Mouse (Mus musculus): ENCODE data around the gene Cabp4. TPM values are rescaled to one million over a fixed set of nuclear protein-coding genes. Genes with fewer than 3 reads are reported as not detected.

The Cabp4 gene
- polyA plus RNA-seq, 1 experiment from 2014 or later: not detected

GRCm38 (mm10) chr19:4184976-4185975 is 41.4 kb upstream of the Cabp4 start:
- Histone ChIP-seq H3K9me3 (ENCODE audit: control insufficient read depth, low read depth, low read length) (no peaks in the 10 kb centered on the region), H3K4me2 (replicated peaks; ENCODE audit: low read depth, low read length) (no peak overlapping the region), H3K9ac (replicated peaks; ENCODE audit: low read depth, low read length) (no peak overlapping the region), H3K4me1 (ENCODE audit: control insufficient read depth, insufficient read depth, low read length) (peaks cover 9% of the 10 kb centered on the region), H3K4me3 (ENCODE audit: low read depth, low read length) (no peak overlapping the region), H3K27me3 (ENCODE audit: control insufficient read depth, insufficient read depth, low read length) (no peaks in the 10 kb centered on the region), H3K27ac (ENCODE audit: low read length) (peak overlapping the region; percentile 44; the same call in 1 of the 2 replicates), H3K36me3 (ENCODE audit: control insufficient read depth, insufficient read depth, low read length) (no peaks in the 10 kb centered on the region)
- ATAC-seq (ENCODE audit: insufficient number of reproducible peaks, insufficient read depth, low FRiP score, low read depth): 0 out of 2 replicates have a peak, but pooled peaks have one; percentile 49
- WGBS: 42% methylated on average over 15 of the region's 15 CpGs

DNA sequence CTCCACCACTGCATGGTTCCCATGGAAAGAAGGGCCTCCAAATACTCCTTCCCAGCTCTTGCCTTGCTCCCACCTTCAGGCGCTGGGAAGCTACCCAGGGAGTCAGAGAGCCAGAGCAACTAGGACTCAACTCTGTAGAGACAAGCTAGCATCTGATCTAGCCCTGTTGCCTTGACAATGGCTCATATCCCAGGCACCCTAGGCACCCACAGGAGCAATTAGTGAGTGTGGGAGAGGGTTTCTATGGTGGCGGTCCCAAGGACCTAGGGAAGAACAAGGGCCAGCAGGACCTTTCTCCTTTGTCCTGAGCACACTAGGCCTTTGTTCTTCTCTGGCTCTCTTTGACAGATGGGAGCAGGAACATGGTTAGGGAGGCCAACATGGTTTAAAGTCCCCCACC is 39.9 kb upstream of the Cabp4 start:
- no peak for ATAC-seq (ENCODE audit: insufficient number of reproducible peaks, insufficient read depth, low FRiP score, low read depth)
- 83% methylated on average over 2 of the region's 2 CpGs for WGBS
- no peaks in the 10 kb centered on the region for H3K27me3 ChIP-seq (ENCODE audit: control insufficient read depth, insufficient read depth, low read length)

GRCm38 (mm10) chr19:4181892-4182291 is 38.1 kb upstream of the Cabp4 start:
- no peak for ATAC-seq (ENCODE audit: insufficient number of reproducible peaks, insufficient read depth, low FRiP score, low read depth)
- no peak overlapping the region for H3K27ac ChIP-seq (ENCODE audit: low read length)
- no peak overlapping the region for H3K9ac ChIP-seq (replicated peaks; ENCODE audit: low read depth, low read length)
- H3K4me2 ChIP-seq (replicated peaks; ENCODE audit: low read depth, low read length): no peak overlapping the region
- H3K4me3 ChIP-seq (ENCODE audit: low read depth, low read length): no peak overlapping the region
- H3K27me3 ChIP-seq (ENCODE audit: control insufficient read depth, insufficient read depth, low read length): no peaks in the 10 kb centered on the region
- WGBS: 37% methylated on average over 3 of the region's 3 CpGs
- H3K4me1 ChIP-seq (ENCODE audit: control insufficient read depth, insufficient read depth, low read length): peaks cover 9% of the 10 kb centered on the region
- no peaks in the 10 kb centered on the region for H3K36me3 ChIP-seq (ENCODE audit: control insufficient read depth, insufficient read depth, low read length)
- no peaks in the 10 kb centered on the region for H3K9me3 ChIP-seq (ENCODE audit: control insufficient read depth, low read depth, low read length)

More for the DNA sequence above, 39.9 kb upstream of the Cabp4 start:
- Histone ChIP-seq H3K9ac (replicated peaks; ENCODE audit: low read depth, low read length) (no peak overlapping the region), H3K4me3 (ENCODE audit: low read depth, low read length) (no peak overlapping the region), H3K4me1 (ENCODE audit: control insufficient read depth, insufficient read depth, low read length) (peaks cover 9% of the 10 kb centered on the region), H3K27ac (ENCODE audit: low read length) (no peak overlapping the region), H3K9me3 (ENCODE audit: control insufficient read depth, low read depth, low read length) (no peaks in the 10 kb centered on the region), H3K36me3 (ENCODE audit: control insufficient read depth, insufficient read depth, low read length) (no peaks in the 10 kb centered on the region), H3K4me2 (replicated peaks; ENCODE audit: low read depth, low read length) (no peak overlapping the region)

DNA sequence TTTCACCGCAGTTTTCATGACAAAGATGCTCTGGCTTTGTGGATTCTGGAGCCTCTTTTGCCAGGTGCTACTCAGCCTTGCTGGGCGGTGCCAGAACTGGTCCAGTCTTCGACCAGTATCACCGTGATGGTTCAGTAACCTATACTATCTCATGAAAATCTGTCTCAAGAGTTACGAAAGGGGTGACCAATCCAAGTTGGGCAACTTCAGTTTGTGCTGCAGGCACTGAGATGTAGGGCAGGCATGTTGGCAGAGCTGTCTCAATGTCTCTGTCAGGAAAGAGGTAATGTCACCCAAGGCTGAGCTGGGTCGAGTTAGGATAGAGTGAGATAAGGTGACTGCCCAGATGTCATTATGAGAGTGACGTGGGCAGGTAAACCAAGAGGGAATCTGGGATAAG is 36.6 kb upstream of the Cabp4 start:
- Histone ChIP-seq H3K4me2 (replicated peaks; ENCODE audit: low read depth, low read length) (no peak overlapping the region), H3K4me1 (ENCODE audit: control insufficient read depth, insufficient read depth, low read length) (peaks cover 12% of the 10 kb centered on the region), H3K27me3 (ENCODE audit: control insufficient read depth, insufficient read depth, low read length) (no peaks in the 10 kb centered on the region), H3K9ac (replicated peaks; ENCODE audit: low read depth, low read length) (no peak overlapping the region), H3K4me3 (ENCODE audit: low read depth, low read length) (no peak overlapping the region), H3K9me3 (ENCODE audit: control insufficient read depth, low read depth, low read length) (no peaks in the 10 kb centered on the region), H3K36me3 (ENCODE audit: control insufficient read depth, insufficient read depth, low read length) (no peaks in the 10 kb centered on the region), H3K27ac (ENCODE audit: low read length) (no peak overlapping the region)
- 86% methylated on average over 7 of the region's 7 CpGs for WGBS
- no peak for ATAC-seq (ENCODE audit: insufficient number of reproducible peaks, insufficient read depth, low FRiP score, low read depth)

DNA sequence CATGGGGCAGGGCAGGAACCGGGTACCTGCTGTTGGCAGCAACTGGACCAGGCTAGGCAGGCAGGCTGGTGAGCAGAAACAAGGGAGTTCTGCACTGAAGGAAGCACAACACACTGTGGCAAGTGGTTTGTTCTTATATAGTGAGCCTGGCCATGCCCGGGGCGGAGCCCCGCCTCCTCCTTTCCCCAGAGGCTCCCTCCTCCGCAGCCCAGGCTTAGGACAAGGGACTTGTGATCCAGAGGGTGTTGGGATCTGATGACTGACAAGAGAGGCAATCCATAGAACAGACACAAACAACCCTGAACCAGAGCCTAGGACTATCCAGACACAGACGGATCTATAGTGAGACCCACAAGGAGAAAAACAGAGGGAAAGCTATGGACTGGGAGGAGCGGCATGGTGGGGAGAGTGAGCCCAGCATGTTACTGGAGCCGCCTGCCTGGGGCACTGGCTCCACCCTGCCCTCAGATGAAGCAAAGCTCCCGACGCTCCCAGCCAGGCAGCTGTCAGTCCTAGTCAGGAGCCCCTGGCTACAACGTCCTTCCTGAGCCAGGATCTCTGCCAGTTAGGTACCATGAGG is 31.6 kb upstream of the Cabp4 start, which contains the start of gene Carns1:
Carns1 (minus strand) TSS at position 112 of the 580 bp plus-strand sequence.
- peak; percentile 54; the same call in 1 of the 2 replicates for ATAC-seq (ENCODE audit: insufficient number of reproducible peaks, insufficient read depth, low FRiP score, low read depth)
- Histone ChIP-seq H3K4me2 (replicated peaks; ENCODE audit: low read depth, low read length) (peak within 1 kb of the TSS; percentile 42), H3K27me3 (ENCODE audit: control insufficient read depth, insufficient read depth, low read length) (no peaks in the 10 kb centered on the region), H3K4me3 (ENCODE audit: low read depth, low read length) (peak within 1 kb of the TSS; percentile 3; the same call in 1 of the 2 replicates), H3K36me3 (ENCODE audit: control insufficient read depth, insufficient read depth, low read length) (no peaks in the 10 kb centered on the region), H3K27ac (ENCODE audit: low read length) (no peak within 1 kb of the TSS), H3K4me1 (ENCODE audit: control insufficient read depth, insufficient read depth, low read length) (peaks cover 11% of the 10 kb centered on the region; the same call in 1 of the 2 replicates), H3K9ac (replicated peaks; ENCODE audit: low read depth, low read length) (no peak within 1 kb of the TSS), H3K9me3 (ENCODE audit: control insufficient read depth, low read depth, low read length) (no peaks in the 10 kb centered on the region)
- 2% methylated on average over 11 of the region's 11 CpGs for WGBS

- Histone ChIP-seq H3K4me2 (replicated peaks; ENCODE audit: low read depth, low read length) (no peak overlapping the region), H3K4me1 (ENCODE audit: control insufficient read depth, insufficient read depth, low read length) (peaks cover 18% of the 10 kb centered on the region; the same call in 1 of the 2 replicates), H3K9me3 (ENCODE audit: control insufficient read depth, low read depth, low read length) (no peaks in the 10 kb centered on the region), H3K4me3 (ENCODE audit: low read depth, low read length) (no peak overlapping the region), H3K9ac (replicated peaks; ENCODE audit: low read depth, low read length) (no peak overlapping the region), H3K27ac (ENCODE audit: low read length) (no peak overlapping the region), H3K36me3 (ENCODE audit: control insufficient read depth, insufficient read depth, low read length) (no peaks in the 10 kb centered on the region), H3K27me3 (ENCODE audit: control insufficient read depth, insufficient read depth, low read length) (no peaks in the 10 kb centered on the region)
- no peak for ATAC-seq (ENCODE audit: insufficient number of reproducible peaks, insufficient read depth, low FRiP score, low read depth)
- 63% methylated on average over 11 of the region's 11 CpGs for WGBS
Measured at GRCm38 (mm10) chr19:4172925-4173324, 29.1 kb upstream of the Cabp4 start.

GRCm38 (mm10) chr19:4171393-4172290 is 27.8 kb upstream of the Cabp4 start:
- H3K27ac ChIP-seq (ENCODE audit: low read length): no peak overlapping the region
- 55% methylated on average over 13 of the region's 13 CpGs for WGBS
- H3K27me3 ChIP-seq (ENCODE audit: control insufficient read depth, insufficient read depth, low read length): no peaks in the 10 kb centered on the region
- H3K4me2 ChIP-seq (replicated peaks; ENCODE audit: low read depth, low read length): no peak overlapping the region
- H3K9me3 ChIP-seq (ENCODE audit: control insufficient read depth, low read depth, low read length): no peaks in the 10 kb centered on the region
- no peak overlapping the region for H3K4me3 ChIP-seq (ENCODE audit: low read depth, low read length)
- H3K9ac ChIP-seq (replicated peaks; ENCODE audit: low read depth, low read length): no peak overlapping the region
- peaks cover 18% of the 10 kb centered on the region; the same call in 1 of the 2 replicates for H3K4me1 ChIP-seq (ENCODE audit: control insufficient read depth, insufficient read depth, low read length)
- no peak for ATAC-seq (ENCODE audit: insufficient number of reproducible peaks, insufficient read depth, low FRiP score, low read depth)
- no peaks in the 10 kb centered on the region for H3K36me3 ChIP-seq (ENCODE audit: control insufficient read depth, insufficient read depth, low read length)
